Mouse (Mus musculus): Measurements from ENCODE around the gene Lrrc1. TPM values are rescaled to one million over a fixed set of nuclear protein-coding genes. Genes with fewer than 3 reads are reported as not detected.
A peak's percentile ranks its signal among the peaks of the same experiment; 100 is the strongest.

Gene Lrrc1
- total RNA-seq, 2 experiments from 2014 or later: 6.1 to 6.2 TPM

DNA sequence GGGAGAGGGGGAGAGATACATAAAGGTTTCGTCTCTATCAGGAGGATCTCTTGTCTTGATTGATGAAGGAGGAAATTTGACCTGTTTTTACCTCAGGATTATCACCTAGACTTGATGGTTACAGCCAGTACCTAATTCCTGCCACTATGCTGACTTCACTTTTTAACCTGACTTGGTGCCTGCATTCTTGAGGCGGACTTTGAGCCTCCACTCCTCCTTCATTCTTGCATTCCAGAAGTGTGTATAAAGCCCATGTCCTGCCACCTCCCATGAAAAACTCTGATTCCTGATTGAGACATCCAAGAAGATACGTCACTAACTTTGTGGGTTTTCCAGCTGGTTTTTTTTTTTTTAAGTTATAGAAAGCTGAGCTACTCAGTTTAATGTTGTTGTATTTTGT, 1.3 kb upstream of the Lrrc1 start:
- intact Hi-C loops (cut with DNase I): loop anchor here (5.0 to 10.0 kb wide), 2 partner anchors 81 to 206 kb away; partner anchors contain the start of gene Gclc
- DNase-seq (ENCODE audit: low spot score in 2 of 2): no peak

DNA sequence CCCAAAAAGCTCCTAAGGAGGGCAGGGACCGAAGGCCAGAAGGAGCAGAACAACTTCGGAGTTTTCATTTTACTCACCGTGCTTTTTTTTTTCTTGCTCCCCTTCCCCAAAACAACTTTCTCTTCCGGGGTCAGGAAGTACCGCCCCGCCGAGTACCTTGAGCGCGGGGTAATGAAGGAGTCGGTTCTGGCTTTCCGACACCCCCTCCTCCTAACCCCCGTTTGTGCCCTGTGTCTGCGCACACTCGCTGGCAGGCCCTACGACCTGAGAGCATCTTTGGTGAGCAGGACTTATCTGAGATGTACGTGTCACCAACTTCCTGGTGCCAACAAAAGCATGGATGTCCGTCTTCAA, 375 bp upstream of the Lrrc1 start:
- intact Hi-C loops (cut with DNase I): loop anchor here (5.0 to 10.0 kb wide), 2 partner anchors 80 to 207 kb away; partner anchors contain the start of gene Gclc

DNA sequence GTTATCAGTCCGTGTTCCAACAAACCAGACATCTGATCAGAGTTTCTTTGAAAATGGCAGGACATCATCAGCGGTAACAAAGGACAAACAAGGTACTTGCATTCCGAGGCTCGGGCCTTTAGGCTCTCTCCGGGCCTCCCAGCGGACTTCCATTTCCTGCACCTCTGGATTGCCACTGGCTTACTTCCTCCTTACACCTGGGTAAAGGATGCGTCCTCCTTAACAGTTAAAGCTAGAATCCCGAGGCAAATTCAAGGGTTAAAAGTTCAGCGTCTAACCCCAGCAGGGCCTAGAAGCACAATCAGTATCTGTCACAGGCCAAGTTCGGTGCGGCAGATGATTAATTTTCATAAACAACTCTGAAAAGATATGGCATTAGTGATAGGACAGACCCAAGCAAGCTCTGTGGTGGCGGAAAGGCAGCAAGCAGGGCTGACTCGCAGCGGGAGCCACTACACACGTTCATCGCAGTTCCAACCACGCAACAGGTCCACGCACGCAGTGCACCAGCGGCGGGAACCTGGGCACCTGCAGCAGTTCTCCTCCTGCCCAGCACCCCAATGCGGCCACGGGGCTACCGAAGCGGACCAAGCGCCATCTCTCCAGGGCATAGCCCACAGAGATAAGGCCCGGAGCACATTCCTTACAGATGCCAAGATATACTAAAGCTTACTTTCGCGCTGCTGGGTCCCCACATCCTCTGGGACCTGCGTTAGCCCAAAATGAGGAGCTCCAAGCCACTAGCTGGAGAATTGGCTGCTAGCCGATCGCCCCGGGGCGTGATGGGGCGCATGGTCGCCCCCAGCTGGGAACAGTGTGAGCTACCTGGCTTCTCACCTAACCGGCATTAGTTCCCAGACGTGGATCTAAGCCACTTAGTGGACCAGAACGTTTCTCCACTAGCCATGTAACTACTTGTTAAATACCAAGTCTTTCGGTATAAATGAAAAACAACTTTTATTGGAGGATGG, 1.0 kb downstream of the Lrrc1 start:
- DNase-seq (ENCODE audit: low spot score in 2 of 2): peak; percentile 22
- intact Hi-C loops (cut with DNase I): loop anchor here (5.0 to 10.0 kb wide), 2 partner anchors 79 to 116 kb away; no protein-coding TSS in a partner anchor

More for the DNA sequence above, 375 bp upstream of the Lrrc1 start:
- no peak for DNase-seq (ENCODE audit: low spot score in 2 of 2)

DNA sequence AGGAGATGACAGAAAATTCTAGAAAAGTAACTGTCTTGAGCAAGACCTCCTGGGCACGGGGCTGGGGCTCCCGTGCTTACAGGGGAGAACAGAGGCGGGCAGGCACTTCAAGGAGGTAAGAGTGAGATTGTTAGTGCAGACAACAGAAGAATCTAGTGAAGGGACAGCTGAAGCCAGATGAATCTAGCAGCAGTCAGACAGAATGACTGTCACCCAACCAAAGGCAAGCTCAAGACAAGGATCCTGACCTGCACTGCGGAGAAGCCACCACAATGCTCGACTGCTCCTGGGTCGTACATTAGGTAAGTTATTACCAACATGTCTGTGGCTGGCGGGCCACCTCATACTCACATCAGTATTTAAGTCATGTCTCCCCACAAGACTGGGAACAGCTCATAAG, 3.1 kb downstream of the Lrrc1 start:
- no peak for DNase-seq (ENCODE audit: low spot score in 2 of 2)
- intact Hi-C loops (cut with DNase I): loop anchor here (5.0 to 10.0 kb wide), 2 partner anchors 77 to 114 kb away; no protein-coding TSS in a partner anchor

DNA sequence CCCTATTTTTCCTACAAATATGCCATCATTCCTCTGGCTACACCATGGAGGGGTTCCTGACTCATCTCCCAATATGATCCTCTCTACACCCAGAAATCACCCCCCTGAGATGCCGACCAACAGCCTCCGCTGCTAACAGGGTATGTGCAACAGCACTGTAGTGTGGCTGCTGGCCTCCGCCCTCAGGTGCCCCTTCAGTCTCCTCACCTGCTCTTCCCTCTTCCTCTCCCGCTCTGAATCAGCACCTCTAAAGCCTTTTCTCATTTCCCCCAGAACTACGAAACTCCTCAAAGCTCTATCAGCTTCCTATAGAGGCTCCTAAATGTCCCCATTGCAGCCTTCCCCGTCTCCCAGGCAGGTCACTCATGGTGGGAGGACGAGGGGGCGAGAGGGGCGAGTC, 5.4 kb downstream of the Lrrc1 start:
- intact Hi-C loops (cut with DNase I): no loop called here
- no peak for DNase-seq (ENCODE audit: low spot score in 2 of 2)

DNA sequence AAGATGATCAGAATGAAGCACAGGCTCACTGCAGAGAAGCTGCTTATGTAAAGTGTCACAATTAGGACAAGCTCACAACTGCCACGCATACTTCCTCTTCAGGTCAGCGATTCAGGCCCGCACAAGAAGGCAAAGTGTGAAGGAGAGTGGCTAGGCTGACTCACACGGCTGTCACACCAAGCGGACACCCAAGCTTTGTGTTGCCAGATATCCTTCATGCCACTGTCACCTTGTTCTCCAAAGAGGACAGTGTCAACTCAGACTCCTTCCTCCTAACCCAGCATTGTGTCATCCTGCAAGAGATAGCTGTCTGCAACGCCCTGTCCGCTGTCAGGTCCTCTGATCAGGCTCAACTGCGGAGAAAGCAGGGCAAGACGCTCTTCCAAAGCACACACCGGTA, 7.3 kb downstream of the Lrrc1 start:
- intact Hi-C loops (cut with DNase I): no loop called here
- DNase-seq (ENCODE audit: low spot score in 2 of 2): no peak

DNA sequence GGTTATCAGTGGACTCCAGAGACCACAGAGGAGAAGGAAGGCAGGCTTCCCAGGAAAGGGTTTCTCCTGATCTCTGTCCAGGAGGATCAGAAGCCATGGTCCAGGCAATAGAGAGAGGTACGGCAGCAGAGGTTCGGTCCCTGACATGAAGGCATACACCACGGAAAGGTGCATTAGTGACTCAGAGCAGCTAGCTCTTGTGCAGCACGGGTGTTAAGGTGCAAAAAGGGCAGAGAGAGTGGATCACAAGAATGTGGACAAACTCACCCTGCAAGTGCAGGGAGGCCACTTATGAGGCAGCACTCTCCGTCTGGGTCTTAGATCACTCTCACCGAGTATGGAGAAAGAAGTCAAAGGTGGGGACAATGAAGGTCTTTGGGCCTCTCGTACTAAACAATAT, 7.8 kb downstream of the Lrrc1 start:
- intact Hi-C loops (cut with DNase I): no loop called here
- no peak for DNase-seq (ENCODE audit: low spot score in 2 of 2)

DNA sequence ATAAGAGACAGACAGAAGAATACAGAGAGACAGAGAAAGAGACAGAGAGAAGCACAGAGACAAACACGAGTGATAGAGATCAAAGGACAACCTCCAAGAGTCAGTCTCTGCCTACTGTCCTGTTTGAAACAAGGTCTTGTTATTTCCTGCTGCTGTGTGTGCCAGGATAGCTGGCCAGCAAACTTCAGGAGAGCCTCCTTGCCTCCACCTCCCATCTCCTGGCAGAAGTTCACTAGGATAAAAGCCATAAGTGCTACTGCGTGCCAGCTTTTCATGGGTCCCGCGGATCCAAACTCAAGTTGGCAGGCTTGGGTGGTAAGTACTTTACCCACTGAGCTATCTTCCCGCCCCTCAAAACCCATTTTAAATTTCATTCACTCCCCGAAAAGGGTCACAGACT, 8.4 kb downstream of the Lrrc1 start:
- intact Hi-C loops (cut with DNase I): no loop called here

DNA sequence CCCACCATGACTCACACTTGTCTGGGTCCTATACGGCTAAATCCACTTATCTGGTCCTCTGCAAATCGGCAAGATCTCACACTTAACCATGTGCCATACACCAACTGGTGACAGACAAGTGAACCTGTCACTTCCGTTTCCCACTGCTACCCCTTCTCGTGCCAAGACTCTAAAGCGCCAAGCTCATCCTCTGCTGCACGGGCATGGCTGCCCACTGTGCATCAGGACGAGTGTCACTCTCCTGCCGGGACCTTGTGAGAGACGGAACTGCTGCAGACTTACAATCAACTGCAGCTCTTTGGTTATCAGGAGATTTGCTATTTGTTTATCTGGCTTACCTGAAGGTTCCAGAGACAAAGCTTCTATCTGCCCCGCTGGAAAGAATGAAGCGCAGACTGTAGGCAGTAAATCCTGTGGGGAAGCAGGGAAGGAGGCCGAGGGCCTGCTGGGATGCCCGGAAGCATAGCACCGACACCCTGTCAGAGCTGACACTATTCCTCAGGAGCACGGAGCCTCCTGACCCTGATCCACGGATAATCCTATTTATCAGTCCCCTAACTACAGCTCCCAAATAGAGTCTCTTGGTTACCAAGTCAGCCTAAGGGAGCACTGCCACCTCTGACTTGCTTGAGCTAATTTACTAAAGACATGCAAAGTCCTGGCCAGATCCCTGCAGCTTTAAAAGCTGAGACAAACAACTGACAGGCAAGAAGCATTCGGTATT, 9.5 kb downstream of the Lrrc1 start:
- DNase-seq (ENCODE audit: low spot score in 2 of 2): no peak
- intact Hi-C loops (cut with DNase I): no loop called here

More for the DNA sequence above, 8.4 kb downstream of the Lrrc1 start:
- DNase-seq (ENCODE audit: low spot score in 2 of 2): no peak

DNA sequence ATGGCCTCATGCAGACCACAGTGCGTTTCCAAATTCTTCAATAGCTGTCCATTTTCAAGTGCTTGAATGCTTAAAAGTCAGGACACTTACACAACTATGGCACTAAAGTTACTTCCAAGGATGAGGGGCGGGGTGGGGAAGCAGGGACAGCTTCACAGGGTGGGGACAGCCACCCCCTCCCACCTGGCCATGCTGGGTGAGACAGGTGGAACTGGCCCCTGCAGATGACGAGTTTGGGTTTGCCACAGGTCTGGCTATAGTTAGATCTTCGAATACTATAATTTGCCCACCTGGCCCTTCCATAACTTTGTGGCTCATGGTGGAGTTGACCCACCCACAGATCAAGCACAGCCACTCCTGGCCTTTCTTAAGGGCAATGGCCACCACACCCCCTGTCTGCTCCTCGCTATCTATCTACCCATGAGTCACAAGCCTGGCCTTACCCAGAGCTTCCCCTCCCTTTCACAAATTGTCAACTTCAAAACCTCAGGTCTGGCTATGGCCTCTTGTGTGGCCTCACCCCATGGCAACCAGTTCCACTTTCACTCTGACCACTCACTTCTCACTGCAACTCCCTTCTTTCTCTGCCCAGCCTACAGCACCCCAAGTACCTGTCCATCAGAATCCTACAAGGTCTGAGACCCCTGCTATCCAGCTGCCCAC, 16.2 kb downstream of the Lrrc1 start:
- no peak for DNase-seq (ENCODE audit: low spot score in 2 of 2)
- intact Hi-C loops (cut with DNase I): no loop called here

DNA sequence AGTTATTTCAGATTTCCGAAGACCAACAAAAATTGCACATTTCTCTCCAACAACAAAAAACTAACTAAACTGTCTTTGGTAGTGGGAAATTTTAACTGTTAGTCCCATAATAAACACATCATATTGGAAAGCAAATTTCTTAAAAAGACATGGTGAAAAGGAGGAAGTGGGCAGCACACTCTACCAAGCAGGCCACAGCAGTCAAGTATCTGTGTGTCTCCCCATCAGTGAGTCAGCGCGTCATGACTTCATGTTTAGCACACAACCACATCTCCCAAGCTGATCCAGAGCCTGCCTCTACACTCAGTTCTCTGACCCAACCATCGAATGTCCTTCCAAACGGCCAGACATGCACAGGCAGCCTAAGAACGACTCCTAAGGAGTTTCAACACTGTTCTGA, 17.5 kb downstream of the Lrrc1 start:
- intact Hi-C loops (cut with DNase I): no loop called here
- DNase-seq (ENCODE audit: low spot score in 2 of 2): no peak

DNA sequence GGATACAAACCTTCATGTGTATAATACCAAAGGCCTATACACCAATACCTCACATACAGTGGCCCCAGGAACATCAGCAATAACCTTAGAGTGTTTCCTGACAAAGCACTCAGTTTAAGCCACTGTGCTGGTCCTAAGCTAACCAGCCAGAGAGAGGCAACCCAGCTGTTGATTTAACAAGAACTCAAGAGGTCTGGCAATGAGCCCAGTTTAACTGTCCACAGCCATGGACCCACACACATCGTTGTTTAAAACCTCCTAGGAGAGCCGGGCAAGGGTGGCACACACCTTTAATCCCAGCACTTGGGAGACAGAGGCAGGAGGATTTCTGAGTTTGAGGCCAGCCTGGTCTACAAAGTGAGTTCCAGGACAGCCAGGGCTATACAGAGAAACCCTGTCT, 18.0 kb downstream of the Lrrc1 start:
- intact Hi-C loops (cut with DNase I): no loop called here
- DNase-seq (ENCODE audit: low spot score in 2 of 2): no peak

DNA sequence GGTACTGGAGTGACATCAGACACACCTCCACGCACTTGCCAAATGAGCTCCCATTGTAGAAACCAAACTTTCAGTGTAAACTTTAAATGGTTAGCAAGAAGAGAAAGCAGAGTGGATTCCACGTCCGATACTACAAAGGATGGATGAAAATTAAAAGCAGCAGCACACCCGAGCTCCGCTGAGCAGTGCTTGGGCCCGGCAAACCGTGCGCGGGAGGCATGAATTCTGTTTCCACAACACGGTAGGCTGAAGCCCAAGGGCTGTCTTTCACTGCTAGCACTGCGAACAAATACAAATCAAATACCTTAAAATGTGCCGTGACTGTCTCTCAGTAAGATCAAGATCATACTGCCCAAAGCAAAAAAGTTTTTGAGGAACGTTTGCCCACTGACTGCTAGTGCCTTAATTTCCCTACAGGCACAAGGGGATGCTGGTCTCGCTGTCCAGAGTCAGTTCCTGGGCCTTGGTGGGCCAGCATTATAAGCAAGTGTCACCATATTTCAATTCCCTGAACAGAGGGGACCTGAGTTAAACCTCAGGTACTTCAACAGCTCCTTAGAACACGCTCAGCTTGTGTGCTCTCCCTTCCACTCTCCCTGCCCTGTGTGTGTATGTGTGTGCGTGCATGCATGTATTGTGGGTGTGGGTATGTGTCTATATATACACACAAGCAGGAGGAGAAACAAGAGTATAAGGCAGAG, 18.9 kb downstream of the Lrrc1 start:
- no peak for DNase-seq (ENCODE audit: low spot score in 2 of 2)

DNA sequence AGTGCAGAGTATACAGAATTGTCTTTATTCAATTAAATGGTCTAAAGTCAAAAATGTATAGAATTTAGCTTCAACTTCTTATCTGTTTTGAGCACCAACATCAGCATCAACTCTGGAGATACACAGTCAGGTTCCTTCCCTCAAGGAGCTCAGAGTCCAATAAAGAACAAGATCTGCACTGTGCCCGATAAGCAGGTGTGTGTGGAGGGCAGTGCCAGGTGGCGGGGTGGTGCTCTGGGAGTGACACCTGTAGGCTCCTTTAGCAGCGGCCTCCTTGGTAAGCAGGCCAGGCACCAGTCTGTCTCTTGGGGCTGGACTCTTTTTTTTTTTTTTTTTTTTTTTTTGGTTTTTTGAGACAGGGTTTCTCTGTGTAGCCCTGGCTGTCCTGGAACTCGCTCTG, 20.9 kb downstream of the Lrrc1 start:
- DNase-seq (ENCODE audit: low spot score in 2 of 2): no peak
- intact Hi-C loops (cut with DNase I): no loop called here

More for the DNA sequence above, 18.9 kb downstream of the Lrrc1 start:
- intact Hi-C loops (cut with DNase I): no loop called here

DNA sequence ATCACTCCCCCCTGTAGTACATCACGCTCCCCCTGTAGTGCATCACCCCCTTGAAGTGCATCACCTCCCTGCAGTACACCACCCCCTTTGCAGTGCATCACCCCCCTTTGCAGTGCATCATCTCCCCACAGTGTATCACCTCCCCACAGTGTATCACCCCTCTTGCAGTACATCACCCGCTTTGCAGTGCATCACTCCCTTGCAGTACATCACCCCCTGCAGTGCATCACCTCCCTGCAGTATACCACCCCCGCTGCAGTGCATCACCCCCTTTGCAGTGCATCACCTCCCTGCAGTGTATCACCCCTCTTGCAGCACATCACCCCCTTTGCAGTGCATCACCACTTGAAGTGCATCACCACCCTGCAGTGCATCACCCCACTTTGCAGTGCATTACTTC, 22.2 kb downstream of the Lrrc1 start:
- DNase-seq (ENCODE audit: low spot score in 2 of 2): no peak
- intact Hi-C loops (cut with DNase I): no loop called here

DNA sequence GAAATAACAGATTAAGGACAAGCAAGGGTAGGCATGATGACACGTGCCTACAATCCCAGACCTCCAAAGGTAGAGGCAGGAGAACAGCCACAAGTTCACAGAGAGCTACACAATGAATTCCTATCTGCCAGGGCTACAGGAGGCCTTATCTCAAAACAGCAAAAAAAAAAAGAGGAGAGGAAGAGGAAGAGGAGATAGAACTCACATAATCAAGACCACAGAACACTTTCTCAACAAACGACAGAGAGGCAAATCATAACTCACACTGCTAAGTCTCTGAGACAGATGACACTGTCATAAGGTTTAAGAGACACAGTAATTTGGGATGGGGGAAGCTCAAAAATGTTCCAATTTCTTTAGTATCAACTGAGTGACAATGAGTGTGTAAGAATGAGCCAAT, 25.5 kb downstream of the Lrrc1 start:
- intact Hi-C loops (cut with DNase I): no loop called here

DNA sequence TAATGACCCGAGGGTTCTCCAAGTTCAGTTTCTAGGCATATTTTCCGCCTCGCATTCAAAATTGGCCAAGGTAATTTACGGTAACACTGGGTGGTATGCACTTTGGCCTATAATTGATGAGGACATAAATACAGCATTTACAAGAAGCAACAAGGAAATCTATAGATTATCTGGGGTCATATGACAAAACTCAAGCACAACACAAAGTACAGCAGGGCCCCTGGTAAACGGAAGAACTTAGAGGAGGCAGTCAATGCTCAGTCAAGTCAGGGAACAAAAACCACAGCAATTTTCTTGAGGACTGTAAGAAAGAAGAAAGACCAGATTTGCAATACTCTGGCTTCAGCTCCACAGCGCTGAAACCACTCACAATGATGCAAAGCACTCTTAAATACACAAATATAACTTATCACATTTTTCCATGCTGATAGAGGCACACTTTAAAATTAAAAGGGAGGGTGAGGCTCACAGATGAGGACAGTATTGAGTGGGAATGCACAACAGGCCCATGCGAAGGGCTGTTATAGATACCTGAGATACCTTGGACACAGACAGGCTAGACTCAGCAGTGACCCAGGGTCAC, 27.8 kb downstream of the Lrrc1 start:
- no peak for DNase-seq (ENCODE audit: low spot score in 2 of 2)
- intact Hi-C loops (cut with DNase I): no loop called here

More for the DNA sequence above, 25.5 kb downstream of the Lrrc1 start:
- no peak for DNase-seq (ENCODE audit: low spot score in 2 of 2)

DNA sequence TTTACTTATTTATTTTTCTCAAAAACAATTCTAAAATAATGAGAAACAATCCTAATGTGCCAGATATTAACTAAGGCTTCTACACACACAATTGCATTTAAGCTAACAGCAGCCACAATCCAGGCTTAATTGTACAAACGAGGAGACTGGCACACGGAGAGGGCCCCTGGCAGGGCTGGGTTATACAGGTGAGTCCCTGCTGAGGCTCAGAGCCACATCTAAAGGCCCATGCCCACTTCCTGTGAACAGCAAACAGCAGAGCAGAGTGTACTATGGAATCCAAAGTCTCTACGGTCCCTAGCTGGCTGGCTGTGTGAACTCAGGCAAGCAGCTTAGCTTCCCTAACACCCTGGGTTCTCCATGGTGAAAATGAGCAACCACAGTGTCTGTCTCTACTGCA, 30.8 kb downstream of the Lrrc1 start:
- intact Hi-C loops (cut with DNase I): no loop called here
- DNase-seq (ENCODE audit: low spot score in 2 of 2): no peak

DNA sequence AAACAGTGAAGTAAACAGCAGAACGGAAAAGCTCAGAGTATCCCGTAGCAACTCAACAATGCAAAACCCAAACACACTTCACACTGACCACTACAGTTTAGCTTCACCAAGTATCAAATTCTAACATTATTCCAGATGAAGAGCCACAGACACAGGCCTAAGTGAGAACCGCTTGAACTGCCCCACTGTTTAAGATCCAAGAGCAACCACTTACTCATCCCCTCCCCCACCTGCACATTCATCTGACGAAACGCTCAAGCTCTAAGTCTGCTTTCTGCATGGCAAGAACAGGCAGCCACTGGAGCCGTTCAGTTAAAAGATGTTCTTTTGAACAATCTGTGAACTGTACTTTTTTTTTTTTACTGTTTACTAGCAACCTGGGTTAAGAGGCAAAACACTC, 32.5 kb downstream of the Lrrc1 start:
- intact Hi-C loops (cut with DNase I): no loop called here
- DNase-seq (ENCODE audit: low spot score in 2 of 2): no peak

Measured in left cerebral cortex, postnatal 36 days (tissue).